Mouse (Mus musculus) CH12.LX (cell line): ENCODE results near the gene Rprml.

Experiments
- CTCF ChIP-seq, 2 experiments: IDR thresholded peaks in 1 of 2; conservative IDR thresholded peaks in 1 of 2; 2 replicates each; pipeline ENCODE4 v1.5.1; 2011 to 2012; ENCODE audit warnings: low read depth in 2 of 2, low read length in 2 of 2, improper control_type of control experiment in 1 of 2, inconsistent platforms in 1 of 2, mild to moderate bottlenecking in 1 of 2, moderate library complexity in 1 of 2
- KAT2A ChIP-seq: IDR thresholded peaks from 2 replicates; pipeline ENCODE4 v1.6.1; 2012; ENCODE audit warnings: low read length, improper control_type of control experiment, inconsistent platforms; ENCODE audit not compliant: insufficient replicate concordance

- TF ChIP-seq CTCF (conservative IDR thresholded peaks at IDR 0.05 in 1 of 2, IDR thresholded peaks at IDR 0.05 in 1 of 2; ENCODE audit: low read depth in 2 of 2, low read length in 2 of 2), result no peak
- no peak for TF ChIP-seq KAT2A
These were observed 28.3 kb upstream of the Rprml start, which contains the start of gene Gm884 for GRCm38 (mm10) chr11:103621040-103621439.
